Mouse (Mus musculus) bone marrow macrophage, adult 2 months (primary cell): ENCODE measurements around the gene Fbxw10. TPM values are rescaled to one million over a fixed set of nuclear protein-coding genes. Genes with fewer than 3 reads are reported as not detected.

Experiments
- H3K27ac ChIP-seq: 2 replicates; pipeline ENCODE4 v1.5.1; 2012; ENCODE audit warnings: low read depth, low read length; ENCODE audit not compliant: insufficient read depth
- H3K4me1 ChIP-seq: 2 replicates; pipeline ENCODE4 v1.6.1; 2012; ENCODE audit warnings: low read length; ENCODE audit not compliant: control insufficient read depth, insufficient read depth
- H3K4me3 ChIP-seq: 2 replicates; pipeline ENCODE4 v1.5.1; 2012; ENCODE audit warnings: mild to moderate bottlenecking, low read length, moderate library complexity; ENCODE audit not compliant: insufficient read depth
- CTCF ChIP-seq: IDR thresholded peaks from 2 replicates; pipeline ENCODE4 v1.5.1; 2012; ENCODE audit warnings: low read depth, mild to moderate bottlenecking, low read length, moderate library complexity
- POLR2A ChIP-seq: IDR thresholded peaks from 2 replicates; pipeline ENCODE4 v1.6.1; 2012; ENCODE audit warnings: mild to moderate bottlenecking, low read depth, low read length, borderline replicate concordance
- polyA plus RNA-seq: library from polyadenylated mRNA; stranded (reverse); fragments of >200 nt; gene quantifications from 2 replicates; pipeline ENCODE4 v1.2.4, GENCODE M21; 2012; ENCODE audit not compliant: missing spikeins, insufficient read depth, insufficient read length

Fbxw10 gene
- polyA plus RNA-seq, 1 experiment = 4.1 TPM

DNA sequence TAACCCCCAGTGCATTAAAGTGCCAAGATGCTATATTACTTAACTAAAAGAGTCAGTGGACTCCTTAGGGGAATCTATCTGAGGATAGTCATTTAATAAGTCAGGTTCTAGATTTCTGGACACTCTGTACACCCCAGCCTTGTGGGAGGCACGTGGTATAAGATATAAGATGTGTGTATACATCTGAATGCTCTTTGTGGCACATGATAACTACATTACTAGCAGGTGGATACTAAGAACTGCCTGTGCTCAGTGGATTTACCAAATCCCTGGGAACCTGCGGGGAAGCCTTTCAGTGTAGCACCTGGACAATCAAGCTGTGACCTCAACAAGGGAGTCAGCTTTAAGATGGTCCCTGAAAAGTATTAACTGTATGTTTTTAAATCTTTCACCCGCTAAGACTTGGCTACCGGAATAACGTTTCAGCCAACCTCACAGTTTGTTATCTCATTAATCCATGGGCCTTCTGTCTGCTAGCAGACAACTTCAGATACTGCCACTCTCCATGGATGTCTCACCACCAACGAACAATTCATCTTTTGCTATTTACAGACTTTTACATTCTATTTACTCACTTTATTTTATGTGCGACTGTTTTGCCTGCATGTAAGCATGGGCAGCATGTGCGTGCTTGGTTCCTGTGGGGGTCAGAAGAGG, 23.0 kb downstream of the Fbxw10 start:
- Histone ChIP-seq H3K27ac (no peak overlapping the region), H3K4me3 (no peak overlapping the region), H3K4me1 (peaks cover 15% of the 10 kb centered on the region)
- no peak for TF ChIP-seq CTCF
- TF ChIP-seq POLR2A = no peak

DNA sequence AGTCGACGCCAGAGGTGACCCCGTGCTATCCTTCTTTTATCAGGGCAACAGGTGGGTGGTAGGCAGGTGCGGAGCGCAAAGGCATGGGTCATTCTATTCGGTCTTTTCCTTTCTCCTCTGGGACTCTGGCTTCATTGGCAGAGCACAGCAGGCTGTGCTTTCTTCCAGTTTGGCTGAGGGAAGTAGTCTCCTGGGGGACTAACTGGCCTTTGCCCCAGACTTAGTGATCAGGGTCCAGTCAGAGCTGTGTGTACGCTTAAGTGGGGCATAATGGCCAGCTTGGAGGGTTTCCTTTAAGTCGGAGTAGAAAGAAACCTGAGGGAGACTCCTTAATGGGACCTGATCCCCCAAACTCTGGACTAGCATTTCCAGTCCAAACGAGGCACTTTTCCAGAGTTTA, 26.6 kb downstream of the Fbxw10 start:
- TF ChIP-seq POLR2A (no peak), CTCF (no peak)
- Histone ChIP-seq H3K4me3 (no peak overlapping the region), H3K27ac (no peak overlapping the region), H3K4me1 (peaks cover 9% of the 10 kb centered on the region; the same call in 1 of the 2 replicates)

DNA sequence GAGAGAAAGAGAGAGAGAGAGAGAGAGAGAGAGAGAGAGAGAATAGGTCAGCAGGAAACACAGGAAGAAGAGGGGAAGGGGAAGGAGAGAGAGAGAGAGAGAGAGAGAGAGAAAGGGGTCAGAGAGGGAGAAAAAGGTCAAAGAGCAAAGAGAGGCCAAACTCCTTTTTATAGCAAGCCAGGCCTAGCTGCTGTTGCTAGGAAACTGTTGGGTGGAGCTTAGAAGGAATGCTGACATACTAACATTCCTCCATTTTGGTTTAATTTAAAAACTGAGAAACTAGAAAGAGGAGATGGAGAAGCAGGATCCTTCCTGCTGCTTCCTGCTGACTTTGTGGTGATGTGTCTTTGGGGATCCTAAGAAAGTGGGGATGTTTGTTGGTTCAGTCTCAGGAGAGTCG, 28.8 kb downstream of the Fbxw10 start:
- no peak overlapping the region for H3K4me3 ChIP-seq
- TF ChIP-seq POLR2A (no peak), CTCF (no peak)
- no peak overlapping the region for H3K27ac ChIP-seq
- peaks cover 11% of the 10 kb centered on the region; the same call in 1 of the 2 replicates for H3K4me1 ChIP-seq

DNA sequence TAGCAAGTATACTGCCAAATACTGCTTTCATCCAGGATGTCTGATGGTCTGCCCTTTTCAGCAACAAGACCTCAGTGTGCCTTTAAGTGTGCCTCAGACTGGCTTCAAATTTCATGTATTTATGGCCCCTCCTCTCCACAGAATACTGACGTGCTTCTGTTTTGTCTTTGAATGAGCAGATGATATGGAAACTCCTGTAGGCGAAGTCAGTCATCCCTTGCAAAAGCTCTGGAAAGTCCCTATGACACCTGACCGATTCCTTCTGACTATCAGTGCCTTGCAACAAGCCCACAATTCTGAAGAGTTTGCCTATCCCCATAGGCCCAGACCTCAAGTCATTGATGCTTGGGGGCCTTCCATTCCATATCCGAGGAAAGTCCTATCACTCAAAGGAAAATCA, 29.6 kb downstream of the Fbxw10 start:
- no peak overlapping the region for H3K4me3 ChIP-seq
- TF ChIP-seq POLR2A (no peak), CTCF (no peak)
- peaks cover 11% of the 10 kb centered on the region; the same call in 1 of the 2 replicates for H3K4me1 ChIP-seq
- H3K27ac ChIP-seq = no peak overlapping the region

DNA sequence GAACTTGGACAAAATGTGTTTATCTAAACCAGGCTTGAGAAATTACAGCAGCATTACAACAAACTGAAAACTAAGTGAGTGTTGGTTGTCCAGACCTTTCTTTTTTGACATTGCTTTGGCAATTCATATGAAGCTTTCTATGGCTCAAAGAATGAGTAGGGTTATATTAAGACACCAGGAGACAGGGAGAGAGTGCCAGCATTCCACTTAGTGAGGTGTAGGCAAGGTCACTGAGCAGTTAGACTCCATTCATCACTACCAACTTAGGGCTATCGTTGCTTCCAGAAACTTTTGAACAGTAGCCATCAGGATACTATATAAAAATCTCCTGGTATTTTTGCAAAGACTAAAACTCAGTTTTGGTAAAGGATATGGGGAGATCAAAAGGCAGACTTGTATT, 30.5 kb downstream of the Fbxw10 start:
- TF ChIP-seq POLR2A = no peak
- no peak for TF ChIP-seq CTCF
- H3K4me3 ChIP-seq = no peak overlapping the region
- no peak overlapping the region for H3K27ac ChIP-seq
- peaks cover 11% of the 10 kb centered on the region; the same call in 1 of the 2 replicates for H3K4me1 ChIP-seq

DNA sequence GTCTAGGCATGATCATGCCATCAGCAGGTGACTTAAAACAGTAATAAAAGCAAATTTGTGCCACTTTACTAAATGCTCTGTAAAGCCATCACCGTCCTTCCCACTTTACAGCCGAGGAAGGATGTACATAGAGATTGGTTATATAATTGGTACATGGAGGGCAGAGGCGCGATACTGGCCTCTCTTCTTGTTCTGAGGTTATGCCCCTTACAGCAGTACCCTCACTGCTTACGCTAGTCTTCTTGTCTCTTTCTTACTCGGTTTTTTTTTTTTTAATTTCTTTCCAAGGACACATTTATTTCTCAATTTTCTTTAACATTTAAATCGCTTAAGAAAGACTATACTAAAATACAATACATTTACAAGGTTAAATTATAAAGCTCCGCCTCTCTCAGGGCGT, 31.9 kb downstream of the Fbxw10 start:
- 0 out of 2 replicates have a peak overlapping the region, but pooled peaks have one; percentile 34 for H3K27ac ChIP-seq

DNA sequence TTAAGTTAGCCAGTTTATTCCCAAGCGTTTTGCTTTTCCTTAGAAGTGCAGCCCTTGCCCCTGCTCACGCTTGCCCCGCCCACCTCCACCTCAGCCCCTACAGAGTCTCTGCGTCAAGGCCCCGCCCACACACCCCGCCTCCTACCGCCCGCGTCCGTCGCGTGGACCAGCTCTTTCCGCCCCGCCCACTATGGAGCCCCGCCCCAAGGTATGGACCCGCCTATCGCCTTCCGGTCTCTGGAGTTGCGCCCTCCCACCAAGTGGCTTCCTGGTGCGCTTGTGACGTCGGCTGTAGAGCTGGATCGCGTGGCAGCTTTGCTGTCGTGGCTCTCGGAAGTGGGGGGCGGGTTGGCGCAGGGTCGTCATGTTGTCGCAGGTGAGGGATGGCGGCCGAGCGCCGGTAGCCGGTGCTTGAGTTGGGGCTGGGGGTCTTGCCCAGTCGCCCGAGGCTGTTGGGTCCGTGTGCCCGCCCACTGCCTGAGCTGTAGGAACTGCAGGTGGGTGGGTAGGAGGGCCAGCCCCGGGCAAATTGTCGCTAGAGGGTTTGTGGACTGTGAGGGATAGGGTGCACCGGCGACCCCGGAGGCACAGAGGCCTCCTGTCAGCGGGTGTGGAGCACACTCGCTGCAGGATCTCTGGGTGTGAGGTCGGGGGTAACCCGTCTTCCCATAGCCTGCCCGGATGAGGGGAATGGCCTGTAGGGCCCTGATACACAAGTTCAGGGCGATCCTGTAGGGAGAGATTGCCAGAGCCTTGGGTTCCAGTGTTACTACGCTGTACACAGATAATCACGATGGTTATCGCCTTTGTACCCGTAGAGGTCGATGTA, 32.6 kb downstream of the Fbxw10 start, which contains the start of gene Tvp23b:
Tvp23b (plus strand) TSS at position 236 of the 829 bp plus-strand sequence.
- peak within 1 kb of the TSS; percentile 91 for H3K4me3 ChIP-seq
- TF ChIP-seq POLR2A = no peak
- no peak for TF ChIP-seq CTCF
- H3K4me1 ChIP-seq = peaks cover 10% of the 10 kb centered on the region; the same call in 1 of the 2 replicates
- H3K27ac ChIP-seq = peak within 1 kb of the TSS; percentile 34

More for the DNA sequence above, 31.9 kb downstream of the Fbxw10 start:
- peaks cover 11% of the 10 kb centered on the region; the same call in 1 of the 2 replicates for H3K4me1 ChIP-seq
- H3K4me3 ChIP-seq = peak overlapping the region; percentile 58
- TF ChIP-seq POLR2A (no peak), CTCF (no peak)

DNA sequence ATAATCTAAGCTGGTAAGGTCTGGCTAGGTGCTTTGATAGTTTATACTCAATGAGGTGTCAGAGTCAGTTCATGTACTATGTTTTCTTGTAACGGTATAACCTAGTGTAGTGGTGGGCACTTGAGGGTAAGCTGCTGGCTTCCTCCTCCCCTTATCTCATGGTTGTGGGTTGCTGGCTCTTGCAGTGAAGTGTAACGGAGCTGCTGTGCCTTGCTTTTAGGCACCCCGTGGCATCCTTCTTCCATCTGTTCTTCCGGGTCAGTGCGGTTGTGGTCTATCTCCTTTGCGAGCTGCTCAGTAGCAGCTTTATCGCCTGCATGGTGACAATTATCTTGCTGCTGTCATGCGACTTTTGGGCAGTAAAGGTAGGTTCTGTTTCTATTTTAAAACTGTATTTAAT, 36.5 kb downstream of the Fbxw10 start:
- H3K4me3 ChIP-seq = no peak overlapping the region
- no peak overlapping the region for H3K27ac ChIP-seq
- peaks cover 2% of the 10 kb centered on the region; the same call in 1 of the 2 replicates for H3K4me1 ChIP-seq
- TF ChIP-seq POLR2A (no peak), CTCF (no peak)

DNA sequence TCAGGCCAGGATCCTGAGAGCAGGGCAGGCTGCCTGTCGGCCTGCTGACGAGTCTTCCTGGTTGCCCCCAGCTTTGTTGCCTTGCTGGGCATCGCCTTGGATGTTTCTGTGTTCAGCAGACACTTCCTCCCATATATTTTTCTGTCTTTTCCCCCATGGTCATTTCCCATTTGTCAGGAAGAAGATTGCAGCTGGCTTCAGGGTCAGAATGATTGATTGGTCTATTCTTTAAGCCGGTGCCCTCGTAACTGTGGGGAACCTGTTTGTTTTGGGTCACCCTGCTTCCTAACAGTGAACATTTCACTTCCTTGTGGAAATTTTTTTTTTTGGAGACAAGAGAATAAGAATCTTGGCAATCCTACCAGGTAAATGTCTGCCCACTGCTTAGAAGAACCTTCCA, 38.5 kb downstream of the Fbxw10 start:
- Histone ChIP-seq H3K4me3 (no peak overlapping the region), H3K4me1 (no peaks in the 10 kb centered on the region), H3K27ac (no peak overlapping the region)
- TF ChIP-seq POLR2A (no peak), CTCF (no peak)

DNA sequence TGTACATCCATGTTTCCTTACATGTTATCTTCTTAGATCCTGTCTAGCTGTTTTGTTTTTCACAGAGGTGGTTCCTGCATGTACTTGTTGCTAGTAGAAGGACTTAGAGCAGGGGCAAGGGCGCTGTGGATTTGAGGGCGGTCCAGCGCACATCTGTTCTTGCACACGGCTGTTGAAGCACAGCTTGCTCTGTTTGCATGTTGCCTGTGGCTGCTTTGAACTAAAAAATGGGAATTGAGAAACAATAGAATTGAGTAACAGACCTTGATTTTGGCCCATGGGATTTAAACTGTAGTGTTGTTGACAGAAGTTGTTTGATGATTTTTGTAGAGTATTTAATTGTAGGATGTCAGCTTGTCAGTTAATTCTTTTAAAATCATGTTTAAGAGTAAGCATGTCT, 43.9 kb downstream of the Fbxw10 start:
- H3K27ac ChIP-seq = no peak overlapping the region
- TF ChIP-seq POLR2A (no peak), CTCF (no peak)
- no peak overlapping the region for H3K4me3 ChIP-seq
- no peaks in the 10 kb centered on the region for H3K4me1 ChIP-seq
